Mouse (Mus musculus) retina, postnatal 1 day (tissue): ENCODE data around the gene Zswim5.

ENCODE experiments used
- DNase-seq: peaks from one replicate; pipeline ENCODE4 v3.0.0-alpha.2; 2012

Zswim5 gene

GRCm38 (mm10) chr4:116928006-116928651 lies 51.0 kb downstream of the Zswim5 start:
- DNase-seq: no peak

GRCm38 (mm10) chr4:116939585-116939984 lies 62.4 kb downstream of the Zswim5 start:
- no peak for DNase-seq

- DNase-seq: no peak
These were observed 65.5 kb downstream of the Zswim5 start for GRCm38 (mm10) chr4:116942695-116943094.

GRCm38 (mm10) chr4:116944055-116944454 lies 66.9 kb downstream of the Zswim5 start:
- DNase-seq: peak; percentile 20

- peak; percentile 49 for DNase-seq
These were observed 74.5 kb downstream of the Zswim5 start for GRCm38 (mm10) chr4:116951642-116952041.

- DNase-seq: no peak
These were observed 77.8 kb downstream of the Zswim5 start for GRCm38 (mm10) chr4:116954951-116955350.

- DNase-seq: no peak
These were observed 99.3 kb downstream of the Zswim5 start for GRCm38 (mm10) chr4:116976503-116976902.

- no peak for DNase-seq
These were observed 108.5 kb downstream of the Zswim5 start for GRCm38 (mm10) chr4:116985681-116986080.

- DNase-seq: peak; percentile 86
These were observed 109.4 kb downstream of the Zswim5 start for GRCm38 (mm10) chr4:116986400-116987121.

- DNase-seq: no peak
These were observed 109.9 kb downstream of the Zswim5 start for GRCm38 (mm10) chr4:116987122-116987456.

GRCm38 (mm10) chr4:116989731-116990130 lies 112.6 kb downstream of the Zswim5 start:
- no peak for DNase-seq

- peak; percentile 88 for DNase-seq
These were observed 114.2 kb downstream of the Zswim5 start for GRCm38 (mm10) chr4:116991366-116991765.

- peak; percentile 97 for DNase-seq
These were observed 116.8 kb downstream of the Zswim5 start, which contains the start of gene Urod for GRCm38 (mm10) chr4:116993672-116994621. TSS of gene Urod (minus strand) at chr4:116994413.

GRCm38 (mm10) chr4:116995131-116995797 lies 118.1 kb downstream of the Zswim5 start, which contains the start of gene Hectd3:
TSS of gene Hectd3 (plus strand) at chr4:116995317.
- peak; percentile 86 for DNase-seq

GRCm38 (mm10) chr4:116995798-116996135 lies 118.6 kb downstream of the Zswim5 start:
- peak; percentile 65 for DNase-seq

- no peak for DNase-seq
These were observed 122.5 kb downstream of the Zswim5 start for GRCm38 (mm10) chr4:116999513-117000154.

GRCm38 (mm10) chr4:117001957-117002356 lies 124.8 kb downstream of the Zswim5 start:
- no peak for DNase-seq

- peak; percentile 84 for DNase-seq
These were observed 125.7 kb downstream of the Zswim5 start for GRCm38 (mm10) chr4:117002543-117003521.

GRCm38 (mm10) chr4:117004649-117005048 lies 127.5 kb downstream of the Zswim5 start:
- no peak for DNase-seq

GRCm38 (mm10) chr4:117005611-117006400 lies 128.6 kb downstream of the Zswim5 start:
- DNase-seq: no peak
